Mouse (Mus musculus): ENCODE data around the gene Shank2. TPM values are rescaled to one million over a fixed set of nuclear protein-coding genes. Genes with fewer than 3 reads are reported as not detected.

The Shank2 gene
- total and polyA plus RNA-seq, 3 experiments, result not detected

- no peaks in the 10 kb centered on the region for H3K79me2 ChIP-seq (ENCODE audit: control insufficient read depth, insufficient read depth, low read length, poor library complexity)
- DNase-seq (ENCODE audit: low read depth, low spot score), result no peak
- no peaks in the 10 kb centered on the region for H3K9me3 ChIP-seq (replicated peaks; ENCODE audit: insufficient read depth, low read length)
- TF ChIP-seq TBP (IDR thresholded peaks at IDR 0.05; ENCODE audit: low read depth, low read length) (no peak), USF1 (IDR thresholded peaks at IDR 0.05; ENCODE audit: low read depth, low read length) (no peak), MYB (IDR thresholded peaks at IDR 0.05; ENCODE audit: low read depth, low read length) (no peak), ELF1 (IDR thresholded peaks at IDR 0.05; ENCODE audit: low read depth, low read length) (no peak)
- H3K27ac ChIP-seq (ENCODE audit: control insufficient read depth, low read depth, low read length), result no peak overlapping the region
- H3K27me3 ChIP-seq (ENCODE audit: control insufficient read depth in 1 of 2, insufficient read depth in 2 of 2, low read length in 2 of 2), result no peaks in the 10 kb centered on the region
- H3K9ac ChIP-seq (ENCODE audit: control insufficient read depth, low read depth, low read length, poor library complexity, severe bottlenecking), result no peak overlapping the region
- no peak overlapping the region for H3K4me3 ChIP-seq (ENCODE audit: control insufficient read depth in 1 of 2, insufficient read depth in 1 of 2, low read depth in 2 of 2, low read length in 2 of 2)
- no peaks in the 10 kb centered on the region for H3K4me1 ChIP-seq (ENCODE audit: control insufficient read depth in 1 of 2, insufficient read depth in 2 of 2, low read length in 2 of 2)
- H3K36me3 ChIP-seq (ENCODE audit: control insufficient read depth in 1 of 2, insufficient read depth in 2 of 2, low read length in 2 of 2), result no peaks in the 10 kb centered on the region
These were observed 237.3 kb downstream of the Shank2 start for GRCm38 (mm10) chr7:144238992-144239391.

- no peak for TF ChIP-seq TCF12 (IDR thresholded peaks at IDR 0.05; ENCODE audit: low read depth, low read length)
- TF ChIP-seq BHLHE40 (IDR thresholded peaks at IDR 0.05; ENCODE audit: borderline replicate concordance, low read depth, low read length), result no peak
- TF ChIP-seq SIN3A (IDR thresholded peaks at IDR 0.05; ENCODE audit: low read length), result no peak
- no peak for TF ChIP-seq NELFE (IDR thresholded peaks at IDR 0.05; ENCODE audit: low read depth, low read length)
- TF ChIP-seq ZMIZ1 (IDR thresholded peaks at IDR 0.05; ENCODE audit: low read depth, low read length), result no peak
- no peak for TF ChIP-seq MAFK (IDR thresholded peaks at IDR 0.05; ENCODE audit: borderline replicate concordance, low read depth, low read length)
- no peak for TF ChIP-seq ZKSCAN1 (IDR thresholded peaks at IDR 0.05; ENCODE audit: low read depth, low read length)
- no peak for TF ChIP-seq ELF1 (IDR thresholded peaks at IDR 0.05; ENCODE audit: low read depth, low read length)
- TF ChIP-seq ZNF384 (IDR thresholded peaks at IDR 0.05; ENCODE audit: low read depth, low read length), result no peak
- no peak for TF ChIP-seq E2F4 (IDR thresholded peaks at IDR 0.05; ENCODE audit: borderline replicate concordance, low read depth, low read length)
- no peak for TF ChIP-seq MYB (IDR thresholded peaks at IDR 0.05; ENCODE audit: low read depth, low read length)
- no peak for TF ChIP-seq CTCF (IDR thresholded peaks at IDR 0.05 in 2 of 3, conservative IDR thresholded peaks at IDR 0.05 in 1 of 3; ENCODE audit: control insufficient read depth in 1 of 3, insufficient read depth in 1 of 3, low read depth in 2 of 3, low read length in 3 of 3, poor library complexity in 1 of 3, severe bottlenecking in 1 of 3)
- no peak for TF ChIP-seq MYC (IDR thresholded peaks at IDR 0.05; ENCODE audit: low read depth, low read length)
- no peak for TF ChIP-seq RCOR1 (IDR thresholded peaks at IDR 0.05; ENCODE audit: low read depth, low read length)
- no peak for TF ChIP-seq SMC3 (IDR thresholded peaks at IDR 0.05; ENCODE audit: low read depth, low read length)
- TF ChIP-seq JUND (IDR thresholded peaks at IDR 0.05; ENCODE audit: low read depth, low read length), result no peak
- TF ChIP-seq USF2 (IDR thresholded peaks at IDR 0.05; ENCODE audit: borderline replicate concordance in 1 of 2, insufficient read depth in 1 of 2, low read depth in 1 of 2, low read length in 2 of 2), result no peak
- no peak for TF ChIP-seq TAL1 (IDR thresholded peaks at IDR 0.05; ENCODE audit: low read length)
- no peak for TF ChIP-seq USF1 (IDR thresholded peaks at IDR 0.05; ENCODE audit: low read depth, low read length)
- Histone ChIP-seq H3K79me2 (ENCODE audit: control insufficient read depth, insufficient read depth, low read length, poor library complexity) (no peaks in the 10 kb centered on the region), H3K27ac (ENCODE audit: control insufficient read depth, low read depth, low read length) (no peak overlapping the region), H3K9ac (ENCODE audit: control insufficient read depth, low read depth, low read length, poor library complexity, severe bottlenecking) (no peak overlapping the region), H3K4me1 (ENCODE audit: control insufficient read depth in 1 of 2, insufficient read depth in 2 of 2, low read length in 2 of 2) (no peaks in the 10 kb centered on the region), H3K4me3 (ENCODE audit: control insufficient read depth in 1 of 2, insufficient read depth in 1 of 2, low read depth in 2 of 2, low read length in 2 of 2) (no peak overlapping the region), H3K36me3 (ENCODE audit: control insufficient read depth in 1 of 2, insufficient read depth in 2 of 2, low read length in 2 of 2) (no peaks in the 10 kb centered on the region), H3K9me3 (replicated peaks; ENCODE audit: insufficient read depth, low read length) (no peaks in the 10 kb centered on the region), H3K27me3 (ENCODE audit: control insufficient read depth in 1 of 2, insufficient read depth in 2 of 2, low read length in 2 of 2) (no peaks in the 10 kb centered on the region)
- DNase-seq (ENCODE audit: low read depth, low spot score), result no peak
These were observed 238.0 kb downstream of the Shank2 start for GRCm38 (mm10) chr7:144239571-144240370.
